Mouse (Mus musculus) liver, embryonic 12.5 days (tissue): ENCODE results near the gene Vsig10. TPM values are rescaled to one million over a fixed set of nuclear protein-coding genes. Genes with fewer than 3 reads are reported as not detected.
"Not testable (repeated sequence)": the region's sequence is repeated elsewhere in the genome, so short reads cannot be mapped to it uniquely, and the experiment has no call there.

ENCODE experiments used
- ATAC-seq: fragments of 200-750 bp; cut with Nextera tagmentation; 2 replicates; pipeline ENCODE4 v1.8.0; 2017; ENCODE audit warnings: moderate number of reproducible peaks, mild to moderate bottlenecking, moderate library complexity
- H3K27ac ChIP-seq: fragments of 300-500 bp; sonication (generic); 2 replicates; pipeline ENCODE4 v1.5.1; 2016; ENCODE audit warnings: mild to moderate bottlenecking
- H3K27me3 ChIP-seq: fragments of 300-500 bp; sonication (generic); replicated peaks from 2 replicates; pipeline ENCODE4 v1.6.1; 2016; ENCODE audit warnings: mild to moderate bottlenecking, moderate library complexity
- H3K36me3 ChIP-seq: fragments of 300-500 bp; sonication (generic); 2 replicates; pipeline ENCODE4 v1.6.1; 2016; ENCODE audit warnings: mild to moderate bottlenecking, moderate library complexity
- H3K4me1 ChIP-seq: fragments of 300-500 bp; sonication (generic); 2 replicates; pipeline ENCODE4 v1.6.1; 2016
- H3K4me2 ChIP-seq: fragments of 300-500 bp; sonication (generic); 2 replicates; pipeline ENCODE4 v1.6.1; 2016; ENCODE audit warnings: mild to moderate bottlenecking, moderate library complexity
- H3K4me3 ChIP-seq: fragments of 300-500 bp; sonication (generic); 2 replicates; pipeline ENCODE4 v1.5.1; 2016; ENCODE audit warnings: mild to moderate bottlenecking, moderate library complexity
- H3K9ac ChIP-seq: fragments of 300-500 bp; sonication (generic); 2 replicates; pipeline ENCODE4 v1.6.1; 2016; ENCODE audit warnings: mild to moderate bottlenecking, moderate library complexity
- H3K9me3 ChIP-seq: fragments of 300-500 bp; sonication (generic); replicated peaks from 2 replicates; pipeline ENCODE4 v1.6.1; 2016; ENCODE audit warnings: mild to moderate bottlenecking, moderate library complexity
- whole genome bisulfite sequencing: fragments of 180-500 bp; shearing (Covaris S2); methylation state at CpG from one replicate; pipeline ENCODE4 v1.1.7; 2016; ENCODE audit not compliant: insufficient replicate concordance; 5-methylcytosine and 5-hydroxymethylcytosine counted together
- polyA plus RNA-seq: library from polyadenylated mRNA; unstranded; fragments of >200 nt; fragmentation: Nextera tagmentation; extraction: Ambion mirVana; gene quantifications from 2 replicates; pipeline ENCODE4 v1.2.1, GENCODE M21; 2016

The Vsig10 gene
- polyA plus RNA-seq, 1 experiment from 2014 or later: 2.4 TPM

GRCm38 (mm10) chr5:117370592-117370991 is 51.7 kb downstream of the Vsig10 start:
- no peak overlapping the region for H3K9ac ChIP-seq
- no peak for ATAC-seq
- no peak overlapping the region for H3K27ac ChIP-seq
- H3K9me3 ChIP-seq: no peaks in the 10 kb centered on the region
- WGBS: 76% methylated on average over 10 of the region's 10 CpGs
- H3K4me1 ChIP-seq: peaks cover 10% of the 10 kb centered on the region; the same call in 1 of the 2 replicates
- peaks cover 83% of the 10 kb centered on the region for H3K36me3 ChIP-seq
- H3K4me2 ChIP-seq: no peak overlapping the region
- H3K27me3 ChIP-seq: no peaks in the 10 kb centered on the region
- H3K4me3 ChIP-seq: no peak overlapping the region

- H3K36me3 ChIP-seq: peaks cover 92% of the 10 kb centered on the region
- no peak overlapping the region for H3K4me3 ChIP-seq
Observed at GRCm38 (mm10) chr5:117373418-117373817, 54.5 kb downstream of the Vsig10 start.

GRCm38 (mm10) chr5:117374372-117375049 is 55.6 kb downstream of the Vsig10 start:
- no peaks in the 10 kb centered on the region for H3K4me1 ChIP-seq
- no peaks in the 10 kb centered on the region for H3K27me3 ChIP-seq
- H3K4me2 ChIP-seq: no peak overlapping the region
- H3K4me3 ChIP-seq: no peak overlapping the region
- no peak overlapping the region for H3K9ac ChIP-seq
- H3K9me3 ChIP-seq: no peaks in the 10 kb centered on the region
- ATAC-seq: no peak
- WGBS: 76% methylated on average over 7 of the region's 7 CpGs
- H3K27ac ChIP-seq: no peak overlapping the region
- peaks cover 93% of the 10 kb centered on the region for H3K36me3 ChIP-seq

More at GRCm38 (mm10) chr5:117373418-117373817, 54.5 kb downstream of the Vsig10 start:
- Histone ChIP-seq H3K4me1 (no peaks in the 10 kb centered on the region), H3K27ac (no peak overlapping the region), H3K4me2 (no peak overlapping the region), H3K9ac (no peak overlapping the region), H3K27me3 (no peaks in the 10 kb centered on the region), H3K9me3 (no peaks in the 10 kb centered on the region)
- WGBS: 85% methylated on average over 9 of the region's 9 CpGs
- ATAC-seq: no peak

- Histone ChIP-seq H3K4me1 (no peaks in the 10 kb centered on the region), H3K27ac (no peak overlapping the region), H3K4me3 (no peak overlapping the region), H3K27me3 (no peaks in the 10 kb centered on the region), H3K4me2 (no peak overlapping the region), H3K9ac (no peak overlapping the region), H3K9me3 (no peaks in the 10 kb centered on the region), H3K36me3 (peaks cover 96% of the 10 kb centered on the region)
- 83% methylated on average over 11 of the region's 11 CpGs for WGBS
- no peak for ATAC-seq
Observed at GRCm38 (mm10) chr5:117376331-117376761, 57.5 kb downstream of the Vsig10 start.

GRCm38 (mm10) chr5:117377731-117378130 is 58.8 kb downstream of the Vsig10 start:
- H3K4me2 ChIP-seq, ATAC-seq, H3K27ac ChIP-seq, H3K9ac ChIP-seq, H3K4me1 ChIP-seq, H3K4me3 ChIP-seq, H3K27me3 ChIP-seq, H3K9me3 ChIP-seq: not testable (repeated sequence)
- WGBS: 70% methylated on average over 14 of the region's 14 CpGs
- peaks cover 96% of the 10 kb centered on the region for H3K36me3 ChIP-seq

- 70% methylated on average over 4 of the region's 4 CpGs for WGBS
- no peak overlapping the region for H3K9ac ChIP-seq
- no peaks in the 10 kb centered on the region for H3K27me3 ChIP-seq
- H3K4me1 ChIP-seq: no peaks in the 10 kb centered on the region
- no peak overlapping the region for H3K27ac ChIP-seq
- H3K4me2 ChIP-seq: no peak overlapping the region
- H3K9me3 ChIP-seq: no peaks in the 10 kb centered on the region
- H3K36me3 ChIP-seq: peaks cover 100% of the 10 kb centered on the region
- no peak overlapping the region for H3K4me3 ChIP-seq
- no peak for ATAC-seq
Observed at GRCm38 (mm10) chr5:117380199-117380598, 61.3 kb downstream of the Vsig10 start.

GRCm38 (mm10) chr5:117381785-117382184 is 62.9 kb downstream of the Vsig10 start:
- Histone ChIP-seq H3K9me3 (no peaks in the 10 kb centered on the region), H3K4me1 (peaks cover 6% of the 10 kb centered on the region), H3K27ac (no peak overlapping the region), H3K4me3 (no peak overlapping the region), H3K9ac (no peak overlapping the region), H3K27me3 (no peaks in the 10 kb centered on the region), H3K36me3 (peaks cover 100% of the 10 kb centered on the region), H3K4me2 (no peak overlapping the region)
- 82% methylated on average over 7 of the region's 7 CpGs for WGBS
- no peak for ATAC-seq

- H3K27ac ChIP-seq: no peak overlapping the region
- H3K9ac ChIP-seq: no peak overlapping the region
- no peak for ATAC-seq
- no peaks in the 10 kb centered on the region for H3K9me3 ChIP-seq
- H3K4me1 ChIP-seq: peaks cover 21% of the 10 kb centered on the region
- 80% methylated on average over 12 of the region's 12 CpGs for WGBS
- H3K27me3 ChIP-seq: no peaks in the 10 kb centered on the region
- no peak overlapping the region for H3K4me2 ChIP-seq
- H3K36me3 ChIP-seq: peaks cover 91% of the 10 kb centered on the region
- no peak overlapping the region for H3K4me3 ChIP-seq
Observed at GRCm38 (mm10) chr5:117383198-117383597, 64.3 kb downstream of the Vsig10 start.

GRCm38 (mm10) chr5:117388296-117388751 is 69.4 kb downstream of the Vsig10 start:
- ATAC-seq: peak; percentile 72
- peaks cover 6% of the 10 kb centered on the region for H3K9me3 ChIP-seq
- H3K9ac ChIP-seq: peak overlapping the region; percentile 87
- peaks cover 40% of the 10 kb centered on the region for H3K36me3 ChIP-seq
- WGBS: 8% methylated on average over 16 of the region's 16 CpGs
- peaks cover 27% of the 10 kb centered on the region for H3K4me1 ChIP-seq
- H3K27me3 ChIP-seq: no peaks in the 10 kb centered on the region
- peak overlapping the region; percentile 82 for H3K4me3 ChIP-seq
- peak overlapping the region; percentile 82 for H3K4me2 ChIP-seq
- peak overlapping the region; percentile 76 for H3K27ac ChIP-seq

GRCm38 (mm10) chr5:117388877-117389276 is 70.0 kb downstream of the Vsig10 start, which contains the start of gene Rfc5:
Gene Rfc5, minus strand, starts transcription at chr5:117389047.
- peaks cover 6% of the 10 kb centered on the region for H3K9me3 ChIP-seq
- WGBS: under 1% methylated on average over 44 of the region's 44 CpGs
- no peaks in the 10 kb centered on the region for H3K27me3 ChIP-seq
- H3K36me3 ChIP-seq: peaks cover 34% of the 10 kb centered on the region
- peak within 1 kb of the TSS; percentile 87 for H3K9ac ChIP-seq
- peak within 1 kb of the TSS; percentile 82 for H3K4me2 ChIP-seq
- peak within 1 kb of the TSS; percentile 82 for H3K4me3 ChIP-seq
- ATAC-seq: peak; percentile 92
- peaks cover 27% of the 10 kb centered on the region for H3K4me1 ChIP-seq
- H3K27ac ChIP-seq: peak within 1 kb of the TSS; percentile 76

GRCm38 (mm10) chr5:117390895-117391294 is 72.0 kb downstream of the Vsig10 start:
- WGBS: 50% methylated on average over 1 of the region's 1 CpGs
- H3K4me3 ChIP-seq: no peak overlapping the region

GRCm38 (mm10) chr5:117395834-117396233 is 77.0 kb downstream of the Vsig10 start:
- H3K27ac ChIP-seq: no peak overlapping the region
- H3K4me3 ChIP-seq: no peak overlapping the region
- H3K9ac ChIP-seq: no peak overlapping the region
- H3K4me1 ChIP-seq: peaks cover 12% of the 10 kb centered on the region
- 65% methylated on average over 5 of the region's 5 CpGs for WGBS
- ATAC-seq: no peak
- H3K4me2 ChIP-seq: no peak overlapping the region
- peaks cover 6% of the 10 kb centered on the region for H3K9me3 ChIP-seq
- no peaks in the 10 kb centered on the region for H3K36me3 ChIP-seq
- no peaks in the 10 kb centered on the region for H3K27me3 ChIP-seq

More at GRCm38 (mm10) chr5:117390895-117391294, 72.0 kb downstream of the Vsig10 start:
- no peak overlapping the region for H3K4me2 ChIP-seq
- H3K9me3 ChIP-seq: peaks cover 6% of the 10 kb centered on the region
- ATAC-seq: no peak
- H3K9ac ChIP-seq: no peak overlapping the region
- H3K27me3 ChIP-seq: no peaks in the 10 kb centered on the region
- H3K36me3 ChIP-seq: peaks cover 14% of the 10 kb centered on the region
- H3K4me1 ChIP-seq: peaks cover 27% of the 10 kb centered on the region
- no peak overlapping the region for H3K27ac ChIP-seq
